Mouse (Mus musculus) liver (tissue): Measurements from ENCODE around the gene Mfsd4a.

ENCODE experiments used
- DNase-seq: peaks from one replicate; pipeline ENCODE4 v3.0.0-alpha.2; 2020; ENCODE audit warnings: mixed read lengths

Gene Mfsd4a

GRCm38 (mm10) chr1:132065475-132066172 lies 2.2 kb downstream of the Mfsd4a start:
- DNase-seq = no peak

- no peak for DNase-seq
These were observed 2.9 kb downstream of the Mfsd4a start for GRCm38 (mm10) chr1:132065001-132065400.

- DNase-seq = no peak
These were observed 4.8 kb downstream of the Mfsd4a start for GRCm38 (mm10) chr1:132063096-132063495.

GRCm38 (mm10) chr1:132061750-132062541 lies 5.9 kb downstream of the Mfsd4a start:
- DNase-seq = no peak

- DNase-seq = no peak
These were observed 7.7 kb downstream of the Mfsd4a start for GRCm38 (mm10) chr1:132060036-132060769.

- no peak for DNase-seq
These were observed 9.3 kb downstream of the Mfsd4a start for GRCm38 (mm10) chr1:132058558-132058957.

- DNase-seq = no peak
These were observed 12.7 kb downstream of the Mfsd4a start for GRCm38 (mm10) chr1:132055054-132055664.

GRCm38 (mm10) chr1:132054387-132054786 lies 13.5 kb downstream of the Mfsd4a start:
- DNase-seq = no peak

GRCm38 (mm10) chr1:132051746-132052145 lies 16.1 kb downstream of the Mfsd4a start:
- no peak for DNase-seq

- DNase-seq = peak; percentile 72
These were observed 21.6 kb downstream of the Mfsd4a start for GRCm38 (mm10) chr1:132046143-132046735.

- no peak for DNase-seq
These were observed 24.1 kb downstream of the Mfsd4a start for GRCm38 (mm10) chr1:132043759-132044158.

- DNase-seq = no peak
These were observed 27.7 kb downstream of the Mfsd4a start for GRCm38 (mm10) chr1:132040201-132040621.

- DNase-seq = no peak
These were observed 29.1 kb downstream of the Mfsd4a start for GRCm38 (mm10) chr1:132038753-132039152.

GRCm38 (mm10) chr1:132037746-132038145 lies 30.1 kb downstream of the Mfsd4a start:
- no peak for DNase-seq

- no peak for DNase-seq
These were observed 35.7 kb downstream of the Mfsd4a start for GRCm38 (mm10) chr1:132032172-132032571.

GRCm38 (mm10) chr1:132030574-132030973 lies 37.3 kb downstream of the Mfsd4a start:
- DNase-seq = no peak

GRCm38 (mm10) chr1:132028413-132028812 lies 39.4 kb downstream of the Mfsd4a start:
- no peak for DNase-seq

GRCm38 (mm10) chr1:132027978-132028377 lies 39.9 kb downstream of the Mfsd4a start:
- no peak for DNase-seq

- peak; percentile 77 for DNase-seq
These were observed 40.8 kb downstream of the Mfsd4a start for GRCm38 (mm10) chr1:132026925-132027646.

- no peak for DNase-seq
These were observed 45.8 kb downstream of the Mfsd4a start for GRCm38 (mm10) chr1:132022107-132022506.

GRCm38 (mm10) chr1:132019876-132020275 lies 48.0 kb downstream of the Mfsd4a start:
- DNase-seq = no peak

GRCm38 (mm10) chr1:132016691-132017090 lies 51.2 kb downstream of the Mfsd4a start:
- no peak for DNase-seq
